Mouse (Mus musculus): ENCODE measurements at regions not wholly inside any gene's neighbourhood (a gene's known extent, or its start where the extent isn't known, plus 50 kb on each side); places are given as distances from the start of the nearest gene placed in this dataset.

- TF ChIP-seq GATA1 (IDR thresholded peaks at IDR 0.05; ENCODE audit: low read length) (no peak), TAL1 (IDR thresholded peaks at IDR 0.05; ENCODE audit: low read length) (no peak)
Measured at GRCm38 (mm10) chr13:52001811-52002210, 155.3 kb downstream of the Gadd45g start.

All from erythroblast, embryonic 14.5 days (primary cell).